Comparison of ENCODE assay signal across 26 mouse cellular contexts in the genomic region with DNA sequence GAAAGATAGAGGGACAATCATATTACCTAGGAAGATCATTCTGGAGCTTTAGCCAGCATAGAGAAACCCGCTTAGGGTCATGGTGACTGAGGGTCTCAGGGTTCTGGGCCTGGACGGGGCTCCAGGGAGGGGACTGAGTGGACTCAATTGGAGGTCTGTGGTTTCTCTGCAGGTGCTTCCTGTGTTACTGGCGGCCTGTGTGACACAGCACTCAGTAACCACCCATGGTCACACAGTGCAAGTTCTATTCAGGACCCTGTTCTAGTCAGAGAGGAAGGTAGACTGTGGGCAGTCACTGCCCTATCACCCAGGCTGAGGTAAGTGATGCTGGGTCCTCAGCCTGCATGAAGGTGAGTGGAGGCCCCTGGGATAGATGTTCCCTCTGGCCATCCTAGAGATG. TPM values are rescaled to one million over a fixed set of nuclear protein-coding genes. Genes with fewer than 3 reads are reported as not detected.
A peak's percentile ranks its signal among the peaks of the same experiment; 100 is the strongest.
DNase-seq lines count a peak whose midpoint lies in the region; ATAC-seq lines count a peak whose summit lies in the region.
"Had no signal": no experiment of that assay in that cellular context is flagged by ENCODE, and none has a peak within 500 bp of the region (broad histone marks: within the 10 kb centered on the region; RNA-seq: fewer than 3 reads in every experiment).

No protein-coding gene starts in this region.

- no peak overlapping the region for H3K4me2 ChIP-seq in liver, embryonic 12.5 days
- no peak overlapping the region for H3K4me2 ChIP-seq in liver, embryonic 11.5 days
- H3K4me2 ChIP-seq: embryonic facial prominence, embryonic 12.5 days; forebrain, embryonic 13.5 days; forebrain, embryonic 15.5 days had no signal

- no peaks in the 10 kb centered on the region for H3K27me3 ChIP-seq in liver, embryonic 12.5 days (replicated peaks)
- H3K27me3 ChIP-seq in liver, embryonic 11.5 days (replicated peaks; ENCODE audit: control insufficient read depth, insufficient read depth, low read length): no peaks in the 10 kb centered on the region
- H3K27me3 ChIP-seq: embryonic facial prominence, embryonic 12.5 days; forebrain, embryonic 13.5 days; forebrain, embryonic 15.5 days had no signal

- no peak overlapping the region for H3K9ac ChIP-seq in liver, embryonic 12.5 days
- no peak overlapping the region for H3K9ac ChIP-seq in liver, embryonic 11.5 days (ENCODE audit: low read depth, low read length)
- H3K9ac ChIP-seq: embryonic facial prominence, embryonic 12.5 days; forebrain, embryonic 13.5 days; forebrain, embryonic 15.5 days had no signal

- no peak for DNase-seq in liver, embryonic 11.5 days (ENCODE audit: low spot score)
- DNase-seq in lung, postnatal 4 days: no peak
- no peak for DNase-seq in gastrocnemius, postnatal 36 days
- DNase-seq: adrenal gland, adult 2 months; adrenal gland, postnatal 10 days; adrenal gland, postnatal 25 days; cerebellum, adult 11 months; cerebellum, adult 8-10 months; cerebellum, postnatal 14 days; cerebellum, postnatal 36 days had no signal

- WGBS in liver, embryonic 12.5 days (ENCODE audit: insufficient replicate concordance): 40% methylated on average over 3 of the region's 3 CpGs
- WGBS in liver, embryonic 11.5 days: 56% methylated on average over 3 of the region's 3 CpGs

- intact Hi-C loops in gastrocnemius, postnatal 36 days (cut with DNase I): no loop called here

- H3K27ac ChIP-seq in liver, embryonic 12.5 days: no peak overlapping the region
- no peak overlapping the region for H3K27ac ChIP-seq in liver, embryonic 11.5 days (ENCODE audit: low read depth, low read length)
- H3K27ac ChIP-seq: embryonic facial prominence, embryonic 10.5 days; embryonic facial prominence, embryonic 12.5 days; forebrain, embryonic 13.5 days; forebrain, embryonic 15.5 days had no signal

- no peaks in the 10 kb centered on the region for H3K9me3 ChIP-seq in liver, embryonic 12.5 days (replicated peaks)
- H3K9me3 ChIP-seq in liver, embryonic 11.5 days (ENCODE audit: control insufficient read depth, low read length): no peaks in the 10 kb centered on the region
- H3K9me3 ChIP-seq: embryonic facial prominence, embryonic 10.5 days; embryonic facial prominence, embryonic 12.5 days; forebrain, embryonic 13.5 days; forebrain, embryonic 15.5 days had no signal

- H3K4me1 ChIP-seq in liver, embryonic 12.5 days: peaks cover 1% of the 10 kb centered on the region; the same call in 1 of the 2 replicates
- peaks cover under 1% of the 10 kb centered on the region; the same call in 1 of the 2 replicates for H3K4me1 ChIP-seq in liver, embryonic 11.5 days (replicated peaks; ENCODE audit: control insufficient read depth, insufficient read depth, low read length)
- H3K4me1 ChIP-seq: embryonic facial prominence, embryonic 12.5 days; forebrain, embryonic 13.5 days; forebrain, embryonic 15.5 days had no signal

- H3K4me3 ChIP-seq in liver, embryonic 12.5 days: no peak overlapping the region
- no peak overlapping the region for H3K4me3 ChIP-seq in liver, embryonic 11.5 days (ENCODE audit: low read depth, low read length)
- H3K4me3 ChIP-seq: embryonic facial prominence, embryonic 10.5 days; embryonic facial prominence, embryonic 12.5 days; forebrain, embryonic 13.5 days; forebrain, embryonic 15.5 days had no signal

- 0 out of 2 replicates have a peak, but pooled peaks have one; percentile 10 for ATAC-seq in liver, embryonic 12.5 days
- ATAC-seq in liver, embryonic 11.5 days (replicated peaks; ENCODE audit: low FRiP score): no peak
- peak; percentile 80 for ATAC-seq in common myeloid progenitor, adult 5-6 weeks (replicated peaks; ENCODE audit: low read depth, poor library complexity, severe bottlenecking)
- peak; percentile 14 for ATAC-seq in granulocyte monocyte progenitor cell, adult 5-6 weeks (replicated peaks; ENCODE audit: poor library complexity, severe bottlenecking)
- 0 out of 2 replicates have a peak, but pooled peaks have one; percentile 31 for ATAC-seq in megakaryocyte progenitor cell, adult 5-6 weeks (replicated peaks; ENCODE audit: poor library complexity)
- ATAC-seq: forebrain, embryonic 13.5 days; forebrain, embryonic 15.5 days had no signal

- no peaks in the 10 kb centered on the region for H3K36me3 ChIP-seq in liver, embryonic 12.5 days
- H3K36me3 ChIP-seq in liver, embryonic 11.5 days (ENCODE audit: control insufficient read depth, insufficient read depth, low read length): no peaks in the 10 kb centered on the region
- H3K36me3 ChIP-seq: embryonic facial prominence, embryonic 10.5 days; embryonic facial prominence, embryonic 12.5 days; forebrain, embryonic 15.5 days had no signal

RNA-seq across cellular contexts. Expression of a gene that starts 14.9 kb away (rescaled TPM):
- not detected in 2 replicates for polyA plus RNA-seq in liver, embryonic 12.5 days (2016; fragmentation: Nextera tagmentation; extraction: Ambion mirVana)
- 0.14 TPM in 1 of 2 replicates, not detected in the other for polyA plus RNA-seq in liver, embryonic 11.5 days (2014; fragmentation: Nextera tagmentation; extraction: Ambion mirVana)
- not detected in 2 replicates for total RNA-seq in common myeloid progenitor, adult 5-6 weeks (2017)
- not detected in 2 replicates for total RNA-seq in granulocyte monocyte progenitor cell, adult 5-6 weeks (2014; fragmentation: Nextera tagmentation)
- not detected in 2 replicates for total RNA-seq in granulocyte monocyte progenitor cell, adult 5-6 weeks (2017)
- not detected in 2 replicates for total RNA-seq in megakaryocyte progenitor cell, adult 5-6 weeks (2015)
- not detected in 2 replicates for total RNA-seq in megakaryocyte progenitor cell, adult 5-6 weeks (2017)
- not detected for total RNA-seq in gastrocnemius, postnatal 36 days (2021)
- total RNA-seq: adrenal gland, adult 2 months; adrenal gland, postnatal 25 days; adrenal gland, postnatal 4 days; ES-E14; MEL had no signal
- polyA plus RNA-seq: adrenal gland, adult 2 months; brain, embryonic 14.5 days; C2C12; cortical plate, adult 2 months; embryonic facial prominence, embryonic 10.5 days; embryonic facial prominence, embryonic 12.5 days; embryonic facial prominence, embryonic 14.5 days; forebrain, embryonic 11.5 days; forebrain, embryonic 13.5 days; forebrain, embryonic 15.5 days had no signal
